Mouse (Mus musculus) spleen, postnatal 4 days (tissue): Measurements from ENCODE around the gene Sh3gl2.

ENCODE experiments used
- DNase-seq, 2 experiments: peaks; one replicate each; pipeline ENCODE4 v3.0.0; 2022; ENCODE audit warnings: low spot score in 2 of 2

Gene Sh3gl2

DNA sequence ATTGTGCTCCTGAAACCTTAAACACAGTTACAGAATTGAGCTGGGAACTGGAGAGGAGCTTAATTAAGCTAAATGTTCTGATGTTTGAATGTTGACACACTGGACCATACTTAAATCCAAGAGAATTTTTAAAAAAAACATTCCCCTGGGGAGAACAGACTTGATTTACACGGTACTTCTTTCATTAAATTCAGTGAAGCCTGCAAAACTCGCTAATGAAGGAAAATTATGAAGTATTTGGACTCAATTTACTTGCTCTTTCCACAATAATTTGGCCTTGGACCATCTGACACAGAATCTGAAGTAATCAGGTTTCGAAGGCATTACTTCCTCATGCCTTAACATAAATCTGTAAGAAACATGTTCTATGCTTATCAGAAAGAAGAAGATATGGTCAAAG is 408.4 kb downstream of the Sh3gl2 start:
- DNase-seq = no peak

DNA sequence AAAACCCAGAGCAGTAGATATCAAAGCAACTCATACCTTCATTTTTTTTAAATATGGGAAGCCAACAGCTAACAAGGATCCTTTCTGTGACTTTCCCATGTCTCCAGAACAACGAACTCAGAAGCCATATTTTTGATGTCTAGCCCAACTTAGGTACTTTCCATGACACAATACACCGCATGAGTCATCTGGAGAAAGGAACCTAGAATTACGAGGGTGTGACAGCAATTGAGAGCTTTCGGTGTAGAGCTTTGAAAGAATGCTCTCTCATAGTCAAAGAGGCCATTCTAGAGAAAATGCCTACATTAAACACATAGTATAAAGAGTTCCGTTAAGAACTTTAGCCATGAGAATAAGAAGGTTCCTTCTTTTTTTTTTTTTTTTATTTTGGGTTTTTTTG is 413.8 kb downstream of the Sh3gl2 start:
- no peak for DNase-seq

DNA sequence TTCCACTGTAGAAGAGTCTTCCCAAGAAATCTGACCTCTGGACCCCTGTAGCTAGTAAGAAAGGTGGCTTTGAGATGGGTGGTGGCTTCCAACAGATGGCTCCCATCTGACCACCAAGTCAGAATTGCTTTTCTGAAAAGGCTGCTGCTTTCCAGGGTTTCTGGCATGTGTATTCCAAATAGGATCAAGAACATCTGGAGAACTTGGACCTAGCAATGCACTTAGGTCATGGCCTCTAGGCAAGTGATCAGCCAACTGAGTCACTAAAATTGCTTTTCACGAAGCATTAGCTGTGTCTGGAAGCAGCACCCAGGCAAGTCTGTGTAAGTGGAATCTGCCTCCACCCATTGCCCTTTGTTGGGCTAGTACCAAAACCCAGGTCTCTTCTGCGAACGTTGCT is 414.3 kb downstream of the Sh3gl2 start:
- DNase-seq = no peak

DNA sequence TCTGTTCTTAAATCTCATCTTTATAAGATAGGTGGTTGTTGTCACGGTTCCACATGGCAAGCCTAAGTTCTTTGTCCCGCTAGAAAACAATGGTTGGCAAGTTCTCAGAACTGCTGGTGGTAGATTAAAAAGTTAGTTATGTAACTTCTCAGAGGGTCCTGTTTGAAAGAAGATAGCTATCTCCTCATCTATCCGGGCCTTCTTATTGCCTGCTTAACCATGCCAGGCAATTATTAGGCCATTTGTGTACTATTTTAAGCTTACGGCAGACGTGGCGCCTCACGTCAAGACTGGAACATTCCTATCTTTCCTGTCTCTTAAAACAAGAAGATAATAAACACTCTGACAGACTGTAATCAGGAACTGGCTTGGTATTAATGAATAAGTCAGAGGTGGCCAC is 424.5 kb downstream of the Sh3gl2 start:
- DNase-seq = no peak

DNA sequence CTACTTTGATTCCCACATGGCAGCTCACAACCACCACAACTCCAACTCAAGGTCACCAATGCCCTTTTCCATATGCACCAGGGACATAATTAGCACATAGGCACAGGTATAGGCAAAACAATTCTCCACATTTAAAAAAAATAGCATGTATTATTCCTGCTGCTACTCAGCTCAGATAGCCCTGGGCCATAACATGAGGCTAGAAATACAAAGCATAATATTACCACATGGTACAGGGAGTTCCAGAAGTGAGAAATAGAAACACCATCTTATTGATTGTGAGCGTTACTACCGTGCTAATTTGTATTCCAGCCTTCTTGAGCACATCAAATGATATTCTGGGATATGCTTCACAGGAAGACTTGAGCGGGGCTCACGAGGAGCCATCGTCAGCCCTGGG is 464.3 kb downstream of the Sh3gl2 start:
- no peak for DNase-seq

DNA sequence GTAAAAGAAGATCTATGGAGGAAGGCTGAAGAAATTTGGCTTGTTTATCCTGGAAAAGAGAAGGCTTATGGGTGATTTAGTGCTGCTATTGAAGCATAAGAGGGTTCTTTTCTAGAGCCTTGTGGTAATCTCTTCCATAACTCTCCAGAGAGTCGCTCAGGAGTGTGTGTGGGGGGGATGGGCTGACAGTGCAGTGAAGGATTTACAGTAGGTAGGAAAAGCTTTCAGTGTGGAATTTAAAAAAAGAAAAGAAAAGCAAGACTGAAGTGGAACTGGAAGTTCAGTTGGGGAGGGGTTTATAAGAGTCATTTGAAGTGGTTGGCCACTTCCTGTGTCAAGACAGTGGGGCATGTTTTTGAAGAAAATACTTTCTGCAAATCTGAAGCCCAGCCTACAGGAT is 464.8 kb downstream of the Sh3gl2 start:
- no peak for DNase-seq

DNA sequence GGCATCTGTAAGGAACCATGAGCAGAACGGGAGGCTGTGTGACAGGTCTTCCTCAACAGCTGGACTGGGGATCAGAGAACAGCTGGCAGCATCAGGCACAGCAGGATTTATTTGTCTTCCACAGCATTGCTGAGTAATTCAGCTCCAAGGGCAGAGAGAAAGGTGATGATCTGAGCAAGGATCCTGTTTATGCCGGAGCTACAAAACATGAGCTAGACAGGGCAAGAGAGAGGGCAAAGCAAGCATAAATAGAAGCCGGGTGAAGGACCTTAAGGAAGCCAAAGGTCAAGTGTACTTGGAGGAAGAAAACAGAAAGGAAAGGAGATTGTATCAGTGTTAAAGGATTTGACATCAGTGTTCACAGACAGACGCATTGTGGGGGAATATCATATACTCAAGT is 467.4 kb downstream of the Sh3gl2 start:
- no peak for DNase-seq

DNA sequence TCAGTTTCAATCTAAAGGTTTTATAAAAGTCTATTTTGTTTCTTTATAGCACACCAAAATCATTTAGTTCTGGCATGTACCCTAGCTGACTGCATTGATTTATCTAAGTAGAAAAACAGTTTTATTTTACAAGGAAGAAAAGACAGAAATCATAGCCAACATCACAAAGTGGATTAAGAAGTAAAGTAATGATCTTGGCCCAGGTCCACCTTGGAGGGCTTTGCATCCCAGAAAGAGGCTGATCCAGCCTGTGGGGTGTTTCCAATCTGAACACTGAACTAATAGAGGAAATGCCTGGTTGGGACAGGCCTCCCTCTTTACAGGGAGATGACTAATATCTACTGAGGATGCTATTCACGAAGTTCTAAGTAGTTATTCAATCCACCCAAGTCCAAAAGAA is 472.7 kb downstream of the Sh3gl2 start:
- DNase-seq = no peak

DNA sequence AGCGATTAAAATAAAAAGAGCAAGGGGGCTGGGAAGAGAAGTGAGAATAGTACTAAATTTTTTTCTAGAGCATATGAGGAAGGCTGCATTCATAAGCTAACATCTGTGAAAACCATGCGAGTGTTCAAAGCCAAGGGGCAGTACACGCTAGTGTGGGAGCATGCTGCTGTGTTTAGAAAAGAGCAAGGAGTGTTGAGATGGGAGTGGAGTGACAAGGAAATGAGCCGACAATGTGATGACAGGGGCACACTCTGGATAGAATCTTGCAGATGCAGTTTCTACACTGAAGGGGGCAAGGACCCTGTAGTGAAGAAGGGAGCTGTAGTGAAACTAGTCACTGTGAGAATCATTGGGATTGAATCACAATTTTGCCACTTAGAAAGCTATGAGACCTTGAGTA is 481.2 kb downstream of the Sh3gl2 start:
- DNase-seq = no peak
